Mouse (Mus musculus) embryonic facial prominence, embryonic 12.5 days (tissue): ENCODE results near the gene Zfp277. TPM values are rescaled to one million over a fixed set of nuclear protein-coding genes. Genes with fewer than 3 reads are reported as not detected.

Experiments used
- ATAC-seq: fragments of 200-750 bp; cut with Nextera tagmentation; 2 replicates; pipeline ENCODE4 v1.8.0; 2017; ENCODE audit not compliant: insufficient number of reproducible peaks, insufficient read depth, low FRiP score, low TSS enrichment
- H3K27ac ChIP-seq: fragments of 300-500 bp; sonication (generic); 2 replicates; pipeline ENCODE4 v1.5.1; 2016; ENCODE audit warnings: mild to moderate bottlenecking
- H3K27me3 ChIP-seq: fragments of 300-500 bp; sonication (generic); 2 replicates; pipeline ENCODE4 v1.6.1; 2016; ENCODE audit warnings: mild to moderate bottlenecking, moderate library complexity
- H3K36me3 ChIP-seq: fragments of 300-500 bp; sonication (generic); 2 replicates; pipeline ENCODE4 v1.6.1; 2016; ENCODE audit warnings: mild to moderate bottlenecking
- H3K4me1 ChIP-seq: fragments of 300-500 bp; sonication (generic); 2 replicates; pipeline ENCODE4 v1.6.1; 2016
- H3K4me2 ChIP-seq: fragments of 300-500 bp; sonication (generic); replicated peaks from 2 replicates; pipeline ENCODE4 v1.6.1; 2016; ENCODE audit warnings: mild to moderate bottlenecking, moderate library complexity
- H3K4me3 ChIP-seq: fragments of 300-500 bp; sonication (generic); 2 replicates; pipeline ENCODE4 v1.5.1; 2016; ENCODE audit warnings: mild to moderate bottlenecking
- H3K9ac ChIP-seq: fragments of 300-500 bp; sonication (generic); 2 replicates; pipeline ENCODE4 v1.6.1; 2016; ENCODE audit warnings: mild to moderate bottlenecking, moderate library complexity
- H3K9me3 ChIP-seq: fragments of 300-500 bp; sonication (generic); 2 replicates; pipeline ENCODE4 v1.6.1; 2016; ENCODE audit warnings: mild to moderate bottlenecking, moderate library complexity
- WGBS: fragments of 180-500 bp; shearing (Covaris S2); methylation state at CpG from one replicate; pipeline ENCODE4 v1.1.7; 2016; 5-methylcytosine and 5-hydroxymethylcytosine counted together
- polyA plus RNA-seq: library from polyadenylated mRNA; unstranded; fragments of >200 nt; fragmentation: Nextera tagmentation; extraction: Ambion mirVana; gene quantifications from 2 replicates; pipeline ENCODE4 v1.2.1, GENCODE M21; 2016

Gene Zfp277
- polyA plus RNA-seq, 1 experiment from 2014 or later = 38.2 TPM

DNA sequence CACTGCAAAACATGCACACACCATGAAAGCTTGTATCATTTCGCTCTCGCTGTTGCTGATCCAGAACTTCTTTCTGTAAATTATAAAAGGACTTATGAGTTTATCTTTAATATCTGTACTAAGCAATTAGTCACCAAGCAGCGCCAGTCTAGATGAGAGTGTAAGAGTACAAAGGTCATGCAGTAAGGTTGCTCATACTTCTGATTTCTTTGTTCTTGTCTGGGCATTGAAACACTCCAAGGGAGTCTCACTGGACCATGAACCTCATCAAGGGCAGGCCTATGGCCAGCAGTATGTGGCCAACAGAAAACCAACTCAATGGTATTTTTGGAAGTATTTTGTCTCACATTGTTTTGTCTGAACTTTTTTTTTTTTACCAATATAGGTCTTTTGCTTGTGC lies 110.4 kb downstream of the Zfp277 start:
- H3K9ac ChIP-seq = no peak overlapping the region
- H3K27ac ChIP-seq = no peak overlapping the region
- no peaks in the 10 kb centered on the region for H3K27me3 ChIP-seq
- no peaks in the 10 kb centered on the region for H3K36me3 ChIP-seq
- no peaks in the 10 kb centered on the region for H3K9me3 ChIP-seq
- 98% methylated on average over 3 of the region's 3 CpGs for WGBS
- no peak overlapping the region for H3K4me2 ChIP-seq
- no peak overlapping the region for H3K4me3 ChIP-seq
- no peak for ATAC-seq
- H3K4me1 ChIP-seq = no peaks in the 10 kb centered on the region

DNA sequence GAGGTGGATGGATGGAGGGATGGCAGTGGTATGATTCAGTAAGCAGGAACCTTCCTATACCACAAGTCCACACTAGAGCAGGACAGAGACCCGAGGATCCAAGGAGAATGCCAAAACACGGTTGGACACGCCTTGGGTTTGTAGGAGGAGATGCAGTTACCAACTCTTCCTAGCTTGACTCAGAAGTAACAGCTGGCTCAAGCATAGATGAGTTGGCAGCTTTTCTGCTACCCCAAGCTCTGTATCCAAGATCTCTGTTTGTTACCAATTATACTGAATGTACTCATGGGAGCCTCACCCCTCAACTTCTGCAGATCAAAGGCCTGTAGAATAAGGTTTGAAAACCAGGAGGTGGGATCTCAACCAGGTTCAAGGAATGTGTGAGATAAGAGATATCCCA lies 114.2 kb downstream of the Zfp277 start:
- no peaks in the 10 kb centered on the region for H3K9me3 ChIP-seq
- WGBS = 91% methylated on average over 3 of the region's 3 CpGs
- H3K9ac ChIP-seq = no peak overlapping the region
- no peak for ATAC-seq
- H3K4me2 ChIP-seq = no peak overlapping the region
- H3K27me3 ChIP-seq = no peaks in the 10 kb centered on the region
- no peak overlapping the region for H3K4me3 ChIP-seq
- no peaks in the 10 kb centered on the region for H3K4me1 ChIP-seq
- no peak overlapping the region for H3K27ac ChIP-seq
- no peaks in the 10 kb centered on the region for H3K36me3 ChIP-seq

DNA sequence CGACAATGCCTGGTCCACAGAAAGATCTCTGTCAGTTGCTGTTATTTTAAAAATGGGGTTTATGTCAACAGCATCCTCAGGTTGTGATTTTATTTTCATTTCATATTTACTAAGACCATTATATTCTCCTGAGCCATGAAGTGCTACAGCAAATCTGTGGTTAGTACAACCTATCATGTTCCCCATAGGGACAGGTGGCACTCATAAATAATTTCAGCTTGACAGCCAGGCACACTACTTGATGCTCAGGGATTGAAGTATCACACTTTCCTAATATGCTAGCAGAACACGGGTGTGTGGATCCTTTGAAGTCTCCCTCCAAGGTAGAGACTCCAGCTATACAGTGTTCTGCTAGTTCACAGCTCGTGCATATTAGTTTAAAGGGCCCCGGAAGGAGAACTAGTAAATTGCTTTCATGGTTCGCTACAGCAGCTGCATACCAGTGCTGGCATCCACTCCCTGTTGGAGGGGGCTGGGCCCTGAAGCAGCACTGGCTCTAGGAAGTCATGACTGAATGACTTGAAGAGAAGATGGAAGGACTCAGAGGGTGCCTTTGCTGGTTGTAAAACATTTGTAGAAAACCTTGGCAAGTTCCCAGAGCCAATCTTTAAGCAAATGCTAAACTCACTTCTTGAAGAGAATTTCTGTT lies 118.6 kb downstream of the Zfp277 start:
- Histone ChIP-seq H3K36me3 (no peaks in the 10 kb centered on the region), H3K27ac (no peak overlapping the region), H3K9me3 (no peaks in the 10 kb centered on the region), H3K4me3 (no peak overlapping the region), H3K4me1 (no peaks in the 10 kb centered on the region), H3K4me2 (no peak overlapping the region), H3K27me3 (no peaks in the 10 kb centered on the region), H3K9ac (no peak overlapping the region)
- WGBS = 56% methylated on average over 5 of the region's 5 CpGs
- ATAC-seq = no peak

DNA sequence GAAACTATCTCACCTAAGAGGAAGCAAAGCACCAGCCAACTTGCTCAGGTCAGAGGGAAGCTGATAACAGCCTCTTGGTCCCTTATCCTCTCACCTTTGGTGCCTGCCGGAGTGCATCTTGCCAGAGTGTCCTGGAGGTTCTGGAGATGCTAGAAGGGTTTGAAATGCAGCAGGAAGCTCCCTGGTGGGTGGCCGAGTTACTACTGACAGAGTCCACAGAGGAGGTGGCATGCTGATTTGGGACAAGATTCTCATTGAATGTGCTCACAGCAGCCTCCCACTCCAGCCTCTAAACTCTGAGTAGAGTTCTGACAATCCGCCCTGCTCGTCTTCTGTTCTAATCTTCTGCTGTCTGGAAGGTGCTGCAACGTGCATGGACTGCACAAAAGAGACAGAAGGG lies 120.1 kb downstream of the Zfp277 start:
- H3K27me3 ChIP-seq = no peaks in the 10 kb centered on the region
- no peaks in the 10 kb centered on the region for H3K9me3 ChIP-seq
- H3K9ac ChIP-seq = no peak overlapping the region
- no peaks in the 10 kb centered on the region for H3K4me1 ChIP-seq
- H3K4me2 ChIP-seq = no peak overlapping the region
- no peak overlapping the region for H3K4me3 ChIP-seq
- H3K27ac ChIP-seq = no peak overlapping the region
- no peak for ATAC-seq
- H3K36me3 ChIP-seq = peaks cover 10% of the 10 kb centered on the region; the same call in 1 of the 2 replicates
- 78% methylated on average over 5 of the region's 5 CpGs for WGBS

DNA sequence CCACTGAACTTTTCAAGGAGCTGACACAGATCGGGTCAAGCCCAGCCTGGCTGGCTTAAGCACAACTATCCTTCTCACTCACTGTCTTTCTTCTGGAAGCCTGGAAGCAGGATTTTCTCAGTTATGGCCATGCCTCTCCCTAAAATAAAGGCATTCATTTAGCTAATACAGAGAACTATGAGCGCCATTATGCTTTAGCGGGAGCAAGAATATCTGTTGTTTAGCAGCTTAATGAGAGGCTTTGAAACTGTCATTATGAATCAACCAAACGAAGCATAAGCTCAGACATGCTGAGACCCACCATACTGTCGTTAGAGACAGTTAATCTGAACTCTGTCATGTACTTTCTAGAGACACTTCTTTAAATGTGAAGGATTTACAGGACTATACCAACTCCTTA lies 120.9 kb downstream of the Zfp277 start:
- no peak for ATAC-seq
- Histone ChIP-seq H3K36me3 (peaks cover 18% of the 10 kb centered on the region; the same call in 1 of the 2 replicates), H3K9me3 (no peaks in the 10 kb centered on the region), H3K4me1 (no peaks in the 10 kb centered on the region), H3K4me3 (no peak overlapping the region), H3K9ac (no peak overlapping the region), H3K27me3 (no peaks in the 10 kb centered on the region), H3K27ac (no peak overlapping the region), H3K4me2 (no peak overlapping the region)
- WGBS = 71% methylated on average over 5 of the region's 5 CpGs

DNA sequence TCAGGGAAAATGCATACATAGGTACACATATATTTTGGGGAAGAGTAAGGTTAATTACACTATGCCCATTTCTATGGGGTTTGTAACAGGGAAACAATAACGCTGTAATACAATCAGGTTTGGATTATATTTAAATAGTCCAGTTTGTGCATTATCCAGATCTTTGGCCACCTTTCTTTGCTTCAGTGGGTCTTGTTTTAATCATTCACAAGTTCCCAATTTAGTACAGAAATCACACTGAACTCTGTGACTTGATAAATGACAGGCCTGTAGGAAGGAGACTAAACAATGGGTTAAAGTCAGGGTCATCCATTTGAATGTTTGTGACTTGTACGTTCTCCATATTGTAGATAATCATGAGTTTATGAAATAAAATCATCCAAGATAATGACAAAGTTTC lies 130.6 kb downstream of the Zfp277 start:
- H3K27ac ChIP-seq = no peak overlapping the region
- no peak overlapping the region for H3K9ac ChIP-seq
- no peak overlapping the region for H3K4me2 ChIP-seq
- no peak overlapping the region for H3K4me3 ChIP-seq
- H3K9me3 ChIP-seq = no peaks in the 10 kb centered on the region
- H3K27me3 ChIP-seq = no peaks in the 10 kb centered on the region
- H3K36me3 ChIP-seq = peaks cover 3% of the 10 kb centered on the region; the same call in 1 of the 2 replicates
- H3K4me1 ChIP-seq = no peaks in the 10 kb centered on the region
- no peak for ATAC-seq
- 81% methylated on average over 2 of the region's 2 CpGs for WGBS

DNA sequence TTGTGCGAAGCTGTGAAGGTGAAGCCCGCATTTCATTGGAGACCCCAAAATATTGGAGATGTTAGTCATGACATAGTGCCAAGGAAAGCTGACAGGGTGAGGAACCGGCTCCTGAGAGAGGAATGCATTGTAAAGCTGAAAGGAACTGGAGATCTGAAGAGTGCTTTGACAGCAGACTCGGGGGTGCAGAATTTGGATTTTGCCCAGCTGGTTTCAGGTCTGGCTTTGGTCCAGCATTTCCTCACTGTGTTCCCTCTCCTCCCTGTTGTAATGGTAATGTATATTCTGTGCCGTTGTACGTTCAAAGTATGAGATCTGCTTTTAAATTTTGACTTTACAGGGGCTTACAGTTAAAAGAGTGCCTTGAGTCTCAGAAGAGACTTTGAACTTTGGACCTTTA lies 141.7 kb downstream of the Zfp277 start:
- 65% methylated on average over 6 of the region's 6 CpGs for WGBS
- H3K27ac ChIP-seq = no peak overlapping the region
- no peaks in the 10 kb centered on the region for H3K9me3 ChIP-seq
- ATAC-seq = no peak
- H3K4me3 ChIP-seq = no peak overlapping the region
- no peaks in the 10 kb centered on the region for H3K27me3 ChIP-seq
- H3K4me2 ChIP-seq = no peak overlapping the region
- H3K36me3 ChIP-seq = no peaks in the 10 kb centered on the region
- H3K4me1 ChIP-seq = no peaks in the 10 kb centered on the region
- H3K9ac ChIP-seq = no peak overlapping the region

DNA sequence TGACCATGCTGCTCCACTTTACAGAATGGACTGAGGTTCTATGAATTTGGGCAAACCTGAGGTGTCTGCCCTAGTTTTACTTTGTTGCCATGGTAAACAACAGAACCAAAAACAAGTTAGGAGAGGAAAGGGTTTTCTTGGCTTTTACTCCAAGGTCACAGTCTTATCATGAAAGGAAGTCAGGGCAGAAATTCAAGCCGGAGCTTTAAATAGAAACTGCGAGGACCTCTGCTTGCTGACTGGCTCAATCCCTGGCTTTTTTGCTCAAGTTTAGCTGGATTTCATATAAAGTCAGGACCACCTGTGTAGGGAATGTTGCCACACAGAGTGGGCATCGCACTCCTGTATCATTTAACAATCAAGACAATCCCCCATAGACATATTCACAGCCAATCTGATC lies 147.1 kb downstream of the Zfp277 start:
- H3K4me2 ChIP-seq = no peak overlapping the region
- H3K4me1 ChIP-seq = no peaks in the 10 kb centered on the region
- H3K27ac ChIP-seq = no peak overlapping the region
- no peak overlapping the region for H3K4me3 ChIP-seq
- H3K27me3 ChIP-seq = no peaks in the 10 kb centered on the region
- 86% methylated on average over 3 of the region's 3 CpGs for whole genome bisulfite sequencing
- no peak for ATAC-seq
- no peak overlapping the region for H3K9ac ChIP-seq
- H3K9me3 ChIP-seq = no peaks in the 10 kb centered on the region
- no peaks in the 10 kb centered on the region for H3K36me3 ChIP-seq

DNA sequence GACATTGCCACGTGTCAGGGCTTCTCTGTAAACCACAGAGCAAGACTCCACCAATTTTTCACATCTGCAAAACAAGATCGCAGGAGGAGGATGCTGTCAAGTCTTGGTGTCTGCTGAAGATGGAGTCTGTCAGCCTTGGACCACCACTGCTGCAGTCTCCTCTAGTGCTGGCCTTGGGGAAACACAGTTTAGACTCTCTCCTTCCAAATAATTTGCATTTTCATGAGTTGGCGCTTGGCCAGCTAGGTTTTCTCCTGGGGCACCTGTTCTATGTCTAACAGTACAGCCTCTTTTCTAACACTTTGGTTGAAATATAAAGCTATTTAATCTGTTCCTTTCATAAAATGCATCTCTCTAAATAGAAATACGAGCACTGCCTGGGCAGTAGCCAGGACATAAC lies 159.2 kb downstream of the Zfp277 start:
- no peaks in the 10 kb centered on the region for H3K36me3 ChIP-seq
- H3K4me2 ChIP-seq = no peak overlapping the region
- no peaks in the 10 kb centered on the region for H3K27me3 ChIP-seq
- no peak overlapping the region for H3K9ac ChIP-seq
- no peak overlapping the region for H3K27ac ChIP-seq
- ATAC-seq = no peak
- no peak overlapping the region for H3K4me3 ChIP-seq
- 77% methylated on average over 4 of the region's 4 CpGs for WGBS
- H3K4me1 ChIP-seq = no peaks in the 10 kb centered on the region
- peaks cover 7% of the 10 kb centered on the region; the same call in 1 of the 2 replicates for H3K9me3 ChIP-seq

DNA sequence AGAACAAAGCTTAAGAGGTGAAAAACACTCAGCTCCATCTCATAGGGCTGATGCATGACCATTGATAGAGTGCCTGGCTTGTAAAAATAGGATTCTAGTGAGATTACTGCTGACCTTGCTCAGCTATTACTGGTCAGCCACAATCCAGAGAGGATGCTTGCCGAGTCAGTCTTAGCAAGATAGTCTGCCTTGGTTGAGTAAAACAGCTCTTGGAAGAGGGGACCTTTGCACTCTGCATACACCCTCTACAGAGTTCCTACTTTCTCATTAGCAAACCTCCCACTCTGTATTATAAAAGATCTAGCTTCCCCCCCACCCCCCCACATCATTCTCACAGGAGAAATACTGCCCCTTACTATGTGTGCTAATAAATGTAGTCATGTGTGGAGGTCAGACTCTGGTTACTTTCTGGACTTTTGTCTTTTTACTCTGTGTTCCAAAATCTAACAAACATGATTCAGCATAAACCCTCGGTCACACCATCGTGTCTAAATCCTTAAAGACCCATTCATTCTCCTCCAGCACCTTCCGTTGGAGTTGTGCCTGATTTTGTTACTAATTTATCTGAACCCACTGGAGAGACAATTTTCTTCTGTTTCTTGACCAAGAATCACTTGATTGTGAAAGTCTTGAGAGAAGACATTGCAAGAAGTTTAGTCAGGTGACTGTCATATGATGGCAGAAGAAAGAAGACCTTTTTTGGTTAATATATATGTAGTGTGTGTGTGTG lies 164.9 kb downstream of the Zfp277 start:
- H3K9me3 ChIP-seq = no peaks in the 10 kb centered on the region
- H3K4me1 ChIP-seq = no peaks in the 10 kb centered on the region
- no peak overlapping the region for H3K4me3 ChIP-seq
- WGBS = 82% methylated on average over 4 of the region's 4 CpGs
- H3K36me3 ChIP-seq = no peaks in the 10 kb centered on the region
- H3K27me3 ChIP-seq = no peaks in the 10 kb centered on the region
- H3K27ac ChIP-seq = no peak overlapping the region
- ATAC-seq = no peak
- no peak overlapping the region for H3K4me2 ChIP-seq
- H3K9ac ChIP-seq = no peak overlapping the region

DNA sequence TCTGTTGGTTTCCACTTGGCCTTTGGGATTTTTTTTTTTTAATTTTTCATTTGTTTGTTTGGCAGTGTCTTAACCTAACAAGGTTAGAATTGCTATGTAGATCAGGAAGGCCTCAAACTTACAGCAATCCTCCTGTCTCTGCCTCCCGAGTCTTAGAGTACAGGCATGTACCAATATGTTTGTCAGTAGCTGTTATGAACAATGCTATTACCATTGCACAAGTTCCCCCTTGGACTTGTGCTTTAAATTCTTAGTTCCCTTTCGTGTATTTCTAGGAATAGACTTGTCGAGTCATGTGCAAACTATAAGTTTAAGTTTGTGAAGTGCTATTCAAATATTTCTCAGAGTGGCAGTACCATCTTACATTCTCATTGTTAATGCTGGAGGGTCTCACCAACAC lies 168.1 kb downstream of the Zfp277 start:
- Histone ChIP-seq H3K27ac (no peak overlapping the region), H3K4me3 (no peak overlapping the region), H3K27me3 (no peaks in the 10 kb centered on the region), H3K4me2 (no peak overlapping the region), H3K36me3 (no peaks in the 10 kb centered on the region), H3K4me1 (no peaks in the 10 kb centered on the region), H3K9me3 (no peaks in the 10 kb centered on the region), H3K9ac (no peak overlapping the region)
- ATAC-seq = no peak
- 89% methylated on average over 3 of the region's 3 CpGs for WGBS

DNA sequence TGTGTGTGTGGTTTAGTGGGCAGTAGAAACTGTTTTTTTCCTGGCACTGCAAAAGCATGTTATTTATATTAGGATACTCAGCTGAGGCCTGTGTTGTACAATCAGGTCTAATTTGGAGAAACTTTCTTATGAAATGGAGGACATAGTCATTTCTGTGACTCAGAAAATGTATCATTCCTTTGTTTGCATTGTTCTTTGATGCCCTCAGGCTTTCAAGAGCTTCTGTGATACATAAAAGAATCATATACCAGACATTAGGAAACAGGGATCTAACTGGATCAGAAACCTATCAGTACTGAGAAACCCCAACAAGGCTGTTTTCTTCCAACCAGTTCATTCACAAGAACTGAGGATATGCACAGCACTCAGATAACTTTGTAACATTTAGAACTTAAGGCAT lies 170.8 kb downstream of the Zfp277 start:
- H3K4me3 ChIP-seq = no peak overlapping the region
- H3K4me2 ChIP-seq = no peak overlapping the region
- no peak overlapping the region for H3K9ac ChIP-seq
- H3K27ac ChIP-seq = no peak overlapping the region
- ATAC-seq = no peak
- H3K9me3 ChIP-seq = no peaks in the 10 kb centered on the region
- H3K4me1 ChIP-seq = no peaks in the 10 kb centered on the region
- H3K27me3 ChIP-seq = no peaks in the 10 kb centered on the region
- H3K36me3 ChIP-seq = no peaks in the 10 kb centered on the region
